Mouse (Mus musculus): ENCODE measurements at regions not wholly inside any gene's neighbourhood (a gene's known extent, or its start where the extent isn't known, plus 50 kb on each side); places are given as distances from the start of the nearest gene placed in this dataset.
"Not testable (repeated sequence)": the region's sequence is repeated elsewhere in the genome, so short reads cannot be mapped to it uniquely, and the experiment has no call there.

DNA sequence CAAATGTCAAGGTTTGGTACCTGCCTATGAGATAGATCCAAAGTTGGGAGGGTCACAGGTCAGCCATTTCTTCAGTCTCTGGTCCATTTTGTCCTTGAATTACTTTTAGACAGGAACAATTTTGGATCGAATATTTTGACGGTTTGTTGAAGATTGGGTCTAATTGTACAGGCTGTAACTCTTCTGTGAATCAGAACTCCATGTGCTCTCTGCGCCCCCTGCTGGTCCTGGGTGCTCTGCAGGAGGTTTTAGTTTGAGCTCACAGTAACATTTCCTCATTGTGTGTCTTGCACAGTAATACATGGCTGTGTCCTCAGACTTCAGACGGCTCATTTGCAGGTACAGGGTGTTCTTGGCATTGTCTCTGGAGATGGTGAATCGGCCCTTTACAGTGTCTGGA, 158.1 kb downstream of the Adam6a start:
- WGBS = 52% methylated on average over 5 of the region's 5 CpGs
- H3K27me3 ChIP-seq (ENCODE audit: insufficient read depth, low read length); H3K27ac ChIP-seq (ENCODE audit: low read depth); H3K4me2 ChIP-seq; H3K9me3 ChIP-seq (ENCODE audit: low read depth, low read length); H3K4me3 ChIP-seq (ENCODE audit: low read depth, low read length); H3K9ac ChIP-seq; H3K4me1 ChIP-seq (ENCODE audit: insufficient read depth); H3K36me3 ChIP-seq (ENCODE audit: insufficient read depth); ATAC-seq (ENCODE audit: insufficient read depth); DNase-seq: not testable (repeated sequence)

DNA sequence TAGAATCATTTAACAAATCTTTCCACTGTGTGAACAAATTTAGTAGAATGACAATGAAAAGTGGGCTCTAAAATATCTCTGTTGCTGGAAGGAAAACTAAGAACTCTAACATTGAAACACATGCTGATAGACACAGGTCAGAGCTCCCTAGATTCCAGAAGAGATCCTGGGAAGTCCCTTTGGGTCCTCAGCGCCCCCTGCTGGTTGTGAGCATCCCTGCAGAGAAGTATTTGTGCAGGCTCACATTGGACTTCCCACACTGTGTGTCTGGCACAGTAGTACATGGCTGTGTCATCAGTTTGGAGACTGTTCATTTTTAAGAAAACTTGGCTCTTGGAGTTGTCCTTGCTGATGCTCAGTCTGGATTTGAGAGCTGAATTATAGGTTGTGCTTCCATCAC, 172.7 kb downstream of the Adam6a start:
- whole genome bisulfite sequencing = 0% methylated on average over 1 of the region's 1 CpGs
- ATAC-seq (ENCODE audit: insufficient read depth); H3K4me1 ChIP-seq (ENCODE audit: insufficient read depth); H3K4me2 ChIP-seq; H3K4me3 ChIP-seq (ENCODE audit: low read depth, low read length); H3K27ac ChIP-seq (ENCODE audit: low read depth); H3K36me3 ChIP-seq (ENCODE audit: insufficient read depth); H3K27me3 ChIP-seq (ENCODE audit: insufficient read depth, low read length); H3K9ac ChIP-seq; H3K9me3 ChIP-seq (ENCODE audit: low read depth, low read length): not testable (repeated sequence)
- peak; percentile 14; the same call in 1 of the 2 replicates for TF ChIP-seq CTCF (IDR thresholded peaks at IDR 0.05; ENCODE audit: low read depth)
- DNase-seq = peak; percentile 1

DNA sequence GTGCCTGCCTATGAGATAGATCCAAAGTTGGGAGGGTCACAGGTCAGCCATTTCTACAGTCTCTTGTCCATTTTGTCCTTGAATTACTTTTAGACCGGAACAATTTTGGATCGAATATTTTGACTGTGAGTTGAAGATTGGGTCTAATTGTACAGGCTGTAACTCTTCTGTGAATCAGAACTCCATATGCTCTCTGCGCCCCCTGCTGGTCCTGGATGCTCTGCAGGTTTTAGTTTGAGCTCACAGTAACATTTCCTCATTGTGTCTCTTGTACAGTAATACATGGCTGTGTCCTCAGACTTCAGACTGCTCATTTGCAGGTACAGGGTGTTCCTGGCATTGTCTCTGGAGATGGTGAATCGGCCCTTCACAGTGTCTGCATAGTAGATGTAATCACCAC, 192.1 kb downstream of the Adam6a start:
- no peaks in the 10 kb centered on the region for H3K36me3 ChIP-seq (ENCODE audit: insufficient read depth)
- no peak overlapping the region for H3K27ac ChIP-seq (ENCODE audit: low read depth)
- H3K27me3 ChIP-seq (ENCODE audit: insufficient read depth, low read length) = no peaks in the 10 kb centered on the region
- TF ChIP-seq CTCF (IDR thresholded peaks at IDR 0.05; ENCODE audit: low read depth) = peak; percentile 42
- no peak overlapping the region for H3K4me2 ChIP-seq
- no peaks in the 10 kb centered on the region for H3K9me3 ChIP-seq (ENCODE audit: low read depth, low read length)
- no peaks in the 10 kb centered on the region for H3K4me1 ChIP-seq (ENCODE audit: insufficient read depth)
- 63% methylated on average over 4 of the region's 4 CpGs for WGBS
- DNase-seq (peak; percentile 8), ATAC-seq (ENCODE audit: insufficient read depth) (no peak)
- H3K9ac ChIP-seq = no peak overlapping the region
- no peak overlapping the region for H3K4me3 ChIP-seq (ENCODE audit: low read depth, low read length)

DNA sequence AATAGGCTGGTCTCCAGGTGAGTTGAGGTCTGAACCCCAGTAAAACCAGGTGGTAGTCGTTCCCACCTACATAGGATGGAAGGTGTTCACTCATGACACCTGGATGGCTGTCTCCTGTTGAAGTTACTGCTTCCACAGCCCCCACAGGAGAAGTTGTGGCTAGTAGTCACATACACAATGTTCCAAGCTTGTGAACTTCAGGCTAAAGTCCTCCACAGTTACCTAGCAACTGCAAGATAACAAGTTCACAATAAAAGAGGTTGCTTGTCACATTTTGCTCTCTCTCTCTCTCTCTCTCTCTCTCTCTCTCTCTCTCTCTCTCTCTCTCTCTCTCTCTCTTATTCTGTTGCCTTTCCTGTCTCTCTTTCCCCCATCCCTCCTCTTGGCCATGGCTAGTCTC, 202.6 kb downstream of the Adam6a start:
- TF ChIP-seq CTCF (IDR thresholded peaks at IDR 0.05; ENCODE audit: low read depth) = no peak
- Histone ChIP-seq H3K36me3 (ENCODE audit: insufficient read depth) (no peaks in the 10 kb centered on the region), H3K27me3 (ENCODE audit: insufficient read depth, low read length) (no peaks in the 10 kb centered on the region), H3K4me2 (no peak overlapping the region), H3K27ac (ENCODE audit: low read depth) (no peak overlapping the region), H3K9ac (no peak overlapping the region), H3K4me1 (ENCODE audit: insufficient read depth) (no peaks in the 10 kb centered on the region), H3K4me3 (ENCODE audit: low read depth, low read length) (no peak overlapping the region), H3K9me3 (ENCODE audit: low read depth, low read length) (peaks cover 3% of the 10 kb centered on the region; the same call in 1 of the 2 replicates)
- DNase-seq (no peak), ATAC-seq (ENCODE audit: insufficient read depth) (no peak)
- 70% methylated on average over 1 of the region's 1 CpGs for WGBS

DNA sequence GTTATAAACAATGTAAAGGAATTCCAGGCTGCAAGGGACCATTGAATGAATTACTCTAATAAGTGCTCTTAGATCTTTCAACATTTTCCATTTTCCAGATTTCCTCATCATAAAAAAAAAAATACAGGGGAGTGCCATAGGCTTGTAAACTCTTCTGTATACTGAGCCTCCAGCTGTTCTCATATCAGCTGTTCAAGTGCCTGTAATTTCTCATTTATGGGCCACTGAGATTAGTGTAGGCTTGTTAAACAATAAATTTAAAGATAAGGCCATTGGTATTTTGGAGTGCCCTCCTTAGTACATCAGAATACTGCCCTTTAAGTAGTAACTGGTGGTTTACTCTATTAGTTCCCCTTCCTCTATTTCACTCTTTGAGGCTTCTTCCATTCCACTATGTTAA, 204.3 kb downstream of the Adam6a start:
- H3K27ac ChIP-seq (ENCODE audit: low read depth) = no peak overlapping the region
- H3K9me3 ChIP-seq (ENCODE audit: low read depth, low read length) = peaks cover 3% of the 10 kb centered on the region; the same call in 1 of the 2 replicates
- H3K27me3 ChIP-seq (ENCODE audit: insufficient read depth, low read length) = no peaks in the 10 kb centered on the region
- H3K4me2 ChIP-seq = no peak overlapping the region
- DNase-seq = no peak
- H3K9ac ChIP-seq = no peak overlapping the region
- ATAC-seq (ENCODE audit: insufficient read depth) = no peak
- H3K4me3 ChIP-seq (ENCODE audit: low read depth, low read length) = no peak overlapping the region
- no peak for TF ChIP-seq CTCF (IDR thresholded peaks at IDR 0.05; ENCODE audit: low read depth)
- no peaks in the 10 kb centered on the region for H3K36me3 ChIP-seq (ENCODE audit: insufficient read depth)
- no peaks in the 10 kb centered on the region for H3K4me1 ChIP-seq (ENCODE audit: insufficient read depth)

DNA sequence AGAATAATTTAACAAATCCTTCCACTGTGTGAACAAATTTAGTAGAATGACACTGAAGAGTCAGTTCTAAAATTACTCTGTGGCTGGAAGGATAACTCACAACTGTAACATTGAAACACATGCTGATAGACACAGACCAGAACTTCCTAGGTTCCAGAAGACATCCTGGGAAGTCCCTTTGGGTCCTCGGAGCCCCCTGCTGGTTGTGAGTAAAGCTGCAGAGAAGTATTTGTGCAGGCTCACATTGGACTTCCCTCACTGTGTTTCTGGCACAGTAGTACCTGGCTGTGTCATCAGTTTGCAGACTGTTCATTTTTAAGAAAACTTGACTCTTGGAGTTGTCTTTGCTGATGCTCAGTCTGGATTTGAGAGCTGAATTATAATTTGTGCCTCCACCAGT, 225.9 kb downstream of the Adam6a start:
- Histone ChIP-seq H3K36me3 (ENCODE audit: insufficient read depth) (no peaks in the 10 kb centered on the region), H3K9me3 (ENCODE audit: low read depth, low read length) (no peaks in the 10 kb centered on the region), H3K27me3 (ENCODE audit: insufficient read depth, low read length) (no peaks in the 10 kb centered on the region), H3K4me1 (ENCODE audit: insufficient read depth) (no peaks in the 10 kb centered on the region), H3K4me3 (ENCODE audit: low read depth, low read length) (no peak overlapping the region), H3K27ac (ENCODE audit: low read depth) (no peak overlapping the region), H3K4me2 (no peak overlapping the region), H3K9ac (no peak overlapping the region)
- DNase-seq = peak; percentile 0
- 0 out of 2 replicates have a peak, but pooled peaks have one; percentile 7 for TF ChIP-seq CTCF (IDR thresholded peaks at IDR 0.05; ENCODE audit: low read depth)
- no peak for ATAC-seq (ENCODE audit: insufficient read depth)
- WGBS = 44% methylated on average over 1 of the region's 1 CpGs

DNA sequence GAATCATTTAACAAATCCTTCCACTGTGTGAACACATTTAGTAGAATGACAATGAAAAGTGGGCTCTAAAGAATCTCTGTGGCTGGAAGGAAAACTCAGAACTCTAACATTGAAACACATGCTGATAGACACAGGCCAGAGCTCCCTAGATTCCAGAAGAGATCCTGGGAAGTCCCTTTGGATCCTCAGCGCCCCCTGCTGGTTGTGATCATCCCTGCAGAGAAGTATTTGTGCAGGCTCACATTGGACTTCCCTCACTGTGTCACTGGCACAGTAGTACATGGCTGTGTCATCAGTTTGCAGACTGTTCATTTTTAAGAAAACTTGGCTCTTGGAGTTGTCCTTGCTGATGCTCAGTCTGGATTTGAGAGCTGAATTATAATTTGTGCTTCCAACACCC, 252.2 kb downstream of the Adam6a start:
- WGBS = 0% methylated on average over 1 of the region's 1 CpGs
- not testable (repeated sequence) for H3K36me3 ChIP-seq (ENCODE audit: insufficient read depth); H3K4me3 ChIP-seq (ENCODE audit: low read depth, low read length); H3K9ac ChIP-seq; DNase-seq; ATAC-seq (ENCODE audit: insufficient read depth); H3K4me1 ChIP-seq (ENCODE audit: insufficient read depth); H3K27ac ChIP-seq (ENCODE audit: low read depth); H3K27me3 ChIP-seq (ENCODE audit: insufficient read depth, low read length); H3K9me3 ChIP-seq (ENCODE audit: low read depth, low read length); H3K4me2 ChIP-seq
- TF ChIP-seq CTCF (IDR thresholded peaks at IDR 0.05; ENCODE audit: low read depth) = peak; percentile 29; the same call in 1 of the 2 replicates

DNA sequence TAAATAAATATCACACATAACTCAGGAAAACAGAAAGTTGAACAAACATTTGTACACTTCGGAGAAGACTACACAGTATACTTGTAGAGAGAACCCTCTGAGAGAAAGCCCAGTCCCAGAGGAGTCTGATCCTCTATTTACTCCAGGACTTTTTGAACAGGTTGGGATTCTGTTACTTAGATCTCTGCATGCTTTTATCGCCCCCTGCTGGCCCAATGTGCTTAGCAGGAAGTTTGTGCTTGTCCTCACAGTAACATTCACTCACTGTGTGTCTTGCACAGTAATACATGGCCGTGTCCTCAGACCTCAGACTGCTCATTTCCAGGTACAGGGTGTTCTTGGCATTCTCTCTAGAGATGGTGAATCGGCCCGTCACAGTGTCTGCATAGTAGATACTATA, 282.7 kb downstream of the Adam6a start:
- WGBS = 63% methylated on average over 5 of the region's 5 CpGs

More for the DNA sequence above, 282.7 kb downstream of the Adam6a start:
- Histone ChIP-seq H3K36me3 (ENCODE audit: insufficient read depth) (no peaks in the 10 kb centered on the region), H3K4me2 (no peak overlapping the region), H3K9ac (no peak overlapping the region), H3K27me3 (ENCODE audit: insufficient read depth, low read length) (no peaks in the 10 kb centered on the region), H3K4me1 (ENCODE audit: insufficient read depth) (no peaks in the 10 kb centered on the region), H3K4me3 (ENCODE audit: low read depth, low read length) (no peak overlapping the region), H3K9me3 (ENCODE audit: low read depth, low read length) (peaks cover 8% of the 10 kb centered on the region; the same call in 1 of the 2 replicates), H3K27ac (ENCODE audit: low read depth) (no peak overlapping the region)
- ATAC-seq (ENCODE audit: insufficient read depth) (no peak), DNase-seq (peak; percentile 2)
- no peak for TF ChIP-seq CTCF (IDR thresholded peaks at IDR 0.05; ENCODE audit: low read depth)
